ENCODE assay signal across 19 mouse cellular contexts in the genomic region with DNA sequence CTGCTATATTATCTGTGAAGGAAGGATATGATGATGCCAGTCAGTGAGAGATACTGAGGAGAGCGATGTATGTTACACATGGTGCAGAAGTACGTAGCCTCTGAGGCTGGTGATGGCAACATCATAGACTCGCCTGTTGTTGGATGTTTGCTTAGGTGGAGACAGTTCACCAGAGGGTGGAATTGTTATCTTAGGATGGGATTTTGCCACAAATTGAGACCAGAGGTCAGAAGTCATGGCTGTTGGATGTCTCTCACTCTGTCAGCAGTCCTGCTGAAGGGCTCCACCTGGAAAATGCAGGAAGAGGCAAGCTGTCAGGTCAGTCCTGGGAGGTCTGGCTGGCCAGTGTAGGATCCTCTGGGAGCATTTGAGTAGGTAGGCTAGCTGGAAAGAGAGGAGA. TPM values are rescaled to one million over a fixed set of nuclear protein-coding genes. Genes with fewer than 3 reads are reported as not detected.
DNase-seq lines count a peak whose midpoint lies in the region; ATAC-seq and TF ChIP-seq lines count a peak whose summit lies in the region.
"Had no signal": no experiment of that assay in that cellular context is flagged by ENCODE, and none has a peak within 500 bp of the region (broad histone marks: within the 10 kb centered on the region; RNA-seq: fewer than 3 reads in every experiment).

No protein-coding gene starts in this region.

- H3K27ac ChIP-seq in heart, embryonic 10.5 days, result peak overlapping the region; percentile 32; the same call in 1 of the 2 replicates
- no peak overlapping the region for H3K27ac ChIP-seq in liver, postnatal 0 days (ENCODE audit: low read depth)
- H3K27ac ChIP-seq in liver, embryonic 12.5 days, result no peak overlapping the region
- H3K27ac ChIP-seq in stomach, postnatal 0 days (replicated peaks), result peak overlapping the region; percentile 40
- H3K27ac ChIP-seq: embryonic facial prominence, embryonic 12.5 days; forebrain, embryonic 15.5 days; heart, embryonic 15.5 days; hindbrain, embryonic 10.5 days; hindbrain, embryonic 14.5 days had no signal

- no peak overlapping the region for H3K4me3 ChIP-seq in heart, embryonic 10.5 days
- no peak overlapping the region for H3K4me3 ChIP-seq in liver, postnatal 0 days (ENCODE audit: low read depth, low read length)
- no peak overlapping the region for H3K4me3 ChIP-seq in liver, embryonic 12.5 days
- no peak overlapping the region for H3K4me3 ChIP-seq in stomach, postnatal 0 days (ENCODE audit: low read depth, low read length)
- H3K4me3 ChIP-seq: embryonic facial prominence, embryonic 12.5 days; forebrain, embryonic 15.5 days; heart, embryonic 15.5 days; hindbrain, embryonic 10.5 days had no signal

- 78% methylated on average over 3 of the region's 3 CpGs for WGBS in heart, embryonic 10.5 days
- 47% methylated on average over 3 of the region's 3 CpGs for WGBS in liver, postnatal 0 days (ENCODE audit: insufficient replicate concordance)
- 71% methylated on average over 3 of the region's 3 CpGs for WGBS in liver, embryonic 12.5 days (ENCODE audit: insufficient replicate concordance)
- 79% methylated on average over 3 of the region's 3 CpGs for WGBS in stomach, postnatal 0 days

- no peaks in the 10 kb centered on the region for H3K9me3 ChIP-seq in heart, embryonic 10.5 days
- no peaks in the 10 kb centered on the region for H3K9me3 ChIP-seq in liver, postnatal 0 days (ENCODE audit: low read length)
- H3K9me3 ChIP-seq in liver, embryonic 12.5 days (replicated peaks), result no peaks in the 10 kb centered on the region
- H3K9me3 ChIP-seq in stomach, postnatal 0 days (ENCODE audit: control insufficient read depth, low read length), result no peaks in the 10 kb centered on the region
- H3K9me3 ChIP-seq: embryonic facial prominence, embryonic 12.5 days; forebrain, embryonic 15.5 days; G1E; heart, embryonic 15.5 days; hindbrain, embryonic 10.5 days had no signal

- no peak for DNase-seq in heart, embryonic 10.5 days (ENCODE audit: low spot score)
- no peak for DNase-seq in heart, postnatal 10 days
- no peak for DNase-seq in liver, postnatal 0 days
- DNase-seq in stomach, postnatal 0 days (ENCODE audit: low spot score), result no peak
- no peak for DNase-seq in lung, adult 18-20 months
- DNase-seq in layer of hippocampus, postnatal 36 days, result no peak
- DNase-seq: adrenal gland, postnatal 10 days; B cell, adult 2 months; cerebellum, adult 11 months; cerebellum, adult 8-10 months; cerebellum, postnatal 14 days had no signal

- no peak for TF ChIP-seq CTCF in liver, postnatal 0 days (IDR thresholded peaks at IDR 0.05; ENCODE audit: low read depth)
- no peak for TF ChIP-seq CTCF in stomach, postnatal 0 days (IDR thresholded peaks at IDR 0.05; ENCODE audit: low read depth)

- H3K9ac ChIP-seq in liver, postnatal 0 days (replicated peaks), result no peak overlapping the region
- H3K9ac ChIP-seq in liver, embryonic 12.5 days, result no peak overlapping the region; the same call in 1 of the 2 replicates
- peak overlapping the region; percentile 8; the same call in 1 of the 2 replicates for H3K9ac ChIP-seq in stomach, postnatal 0 days (ENCODE audit: low read length)
- H3K9ac ChIP-seq: embryonic facial prominence, embryonic 12.5 days; forebrain, embryonic 15.5 days; heart, embryonic 15.5 days; hindbrain, embryonic 14.5 days had no signal

- no peaks in the 10 kb centered on the region for H3K27me3 ChIP-seq in heart, embryonic 10.5 days (ENCODE audit: insufficient read depth, poor library complexity, severe bottlenecking)
- H3K27me3 ChIP-seq in liver, postnatal 0 days (ENCODE audit: insufficient read depth, low read length), result no peaks in the 10 kb centered on the region
- H3K27me3 ChIP-seq in liver, embryonic 12.5 days (replicated peaks), result no peaks in the 10 kb centered on the region
- H3K27me3 ChIP-seq in stomach, postnatal 0 days (ENCODE audit: control insufficient read depth, insufficient read depth, low read length), result no peaks in the 10 kb centered on the region
- H3K27me3 ChIP-seq: embryonic facial prominence, embryonic 12.5 days; forebrain, embryonic 15.5 days; heart, embryonic 15.5 days had no signal

- H3K36me3 ChIP-seq in heart, embryonic 10.5 days, result peaks cover 9% of the 10 kb centered on the region; the same call in 1 of the 2 replicates
- no peaks in the 10 kb centered on the region for H3K36me3 ChIP-seq in liver, postnatal 0 days (replicated peaks; ENCODE audit: insufficient read depth, low read length)
- H3K36me3 ChIP-seq in liver, embryonic 12.5 days, result peaks cover 6% of the 10 kb centered on the region
- no peaks in the 10 kb centered on the region for H3K36me3 ChIP-seq in stomach, postnatal 0 days (ENCODE audit: control insufficient read depth, insufficient read depth, low read length)
- H3K36me3 ChIP-seq: embryonic facial prominence, embryonic 12.5 days; forebrain, embryonic 15.5 days; heart, embryonic 15.5 days had no signal

- intact Hi-C loops in heart, postnatal 10 days (cut with DNase I), result no loop called here

- no peak overlapping the region for H3K4me2 ChIP-seq in liver, postnatal 0 days (ENCODE audit: low read depth, low read length)
- H3K4me2 ChIP-seq in liver, embryonic 12.5 days, result no peak overlapping the region
- H3K4me2 ChIP-seq in stomach, postnatal 0 days (replicated peaks; ENCODE audit: low read depth), result no peak overlapping the region
- H3K4me2 ChIP-seq: embryonic facial prominence, embryonic 12.5 days; forebrain, embryonic 15.5 days; heart, embryonic 15.5 days; hindbrain, embryonic 14.5 days had no signal

- TF ChIP-seq EP300 in liver, postnatal 0 days (IDR thresholded peaks at IDR 0.05; ENCODE audit: low read depth), result no peak
- no peak for TF ChIP-seq EP300 in stomach, postnatal 0 days (optimal IDR thresholded peaks at IDR 0.05)

- peaks cover 51% of the 10 kb centered on the region for H3K4me1 ChIP-seq in heart, embryonic 10.5 days
- peaks cover 45% of the 10 kb centered on the region for H3K4me1 ChIP-seq in liver, postnatal 0 days (ENCODE audit: insufficient read depth)
- peaks cover 49% of the 10 kb centered on the region for H3K4me1 ChIP-seq in liver, embryonic 12.5 days
- H3K4me1 ChIP-seq in stomach, postnatal 0 days (replicated peaks; ENCODE audit: control insufficient read depth, insufficient read depth), result no peaks in the 10 kb centered on the region
- H3K4me1 ChIP-seq: embryonic facial prominence, embryonic 12.5 days; forebrain, embryonic 15.5 days had no signal

- 0 out of 2 replicates have a peak, but pooled peaks have one; percentile 19 for ATAC-seq in liver, postnatal 0 days
- ATAC-seq in liver, embryonic 12.5 days, result no peak; the same call in 1 of the 2 replicates
- ATAC-seq in stomach, postnatal 0 days (ENCODE audit: low FRiP score, low TSS enrichment), result no peak
- ATAC-seq: CD4-positive, CD25-positive, alpha-beta regulatory T cell, adult 4 months; forebrain, embryonic 15.5 days had no signal

RNA-seq across cellular contexts. Expression of gene Arfgef2, which starts 16.0 kb away (rescaled TPM):
- 6.3 and 8.2 TPM in 2 replicates for polyA plus RNA-seq in heart, embryonic 10.5 days (2016; fragmentation: Nextera tagmentation; extraction: Ambion mirVana)
- 10 to 100 TPM; 40.1 to 43.4 TPM for total RNA-seq in heart, postnatal 10 days (2021)
- polyA plus RNA-seq in liver, postnatal 0 days (2015; fragmentation: Nextera tagmentation; extraction: Ambion mirVana), result 2.5 and 2.7 TPM in 2 replicates
- polyA plus RNA-seq in liver, embryonic 12.5 days (2016; fragmentation: Nextera tagmentation; extraction: Ambion mirVana), result 7.7 and 8.0 TPM in 2 replicates
- polyA plus RNA-seq in stomach, postnatal 0 days (2015; fragmentation: Nextera tagmentation; extraction: Ambion mirVana), result 3.1 and 3.9 TPM in 2 replicates
- total RNA-seq in layer of hippocampus, postnatal 36 days (2021), result 10 to 100 TPM; 46.0 to 49.1 TPM

RNA-seq across cellular contexts. Expression of gene Trp53rkb, which starts 29.1 kb away (rescaled TPM):
- 8.0 and 13.3 TPM in 2 replicates for polyA plus RNA-seq in heart, embryonic 10.5 days (2016; fragmentation: Nextera tagmentation; extraction: Ambion mirVana)
- total RNA-seq in heart, postnatal 10 days (2021), result 1 to 10 TPM; 3.0 to 3.2 TPM
- 3.0 and 3.1 TPM in 2 replicates for polyA plus RNA-seq in liver, postnatal 0 days (2015; fragmentation: Nextera tagmentation; extraction: Ambion mirVana)
- 5.0 and 6.3 TPM in 2 replicates for polyA plus RNA-seq in liver, embryonic 12.5 days (2016; fragmentation: Nextera tagmentation; extraction: Ambion mirVana)
- polyA plus RNA-seq in stomach, postnatal 0 days (2015; fragmentation: Nextera tagmentation; extraction: Ambion mirVana), result 3.8 and 4.8 TPM in 2 replicates
- 1 to 10 TPM; 4.5 to 5.5 TPM for total RNA-seq in layer of hippocampus, postnatal 36 days (2021)

Comparison
In these comparisons a context has a peak if more than half of its experiments do, and no peak if none do; other contexts are left out.
1. H3K27ac ChIP-seq: peak in heart, embryonic 10.5 days (single experiment) and stomach, postnatal 0 days (single experiment); none in liver, postnatal 0 days (single experiment) and liver, embryonic 12.5 days (single experiment).